Mouse (Mus musculus) midbrain, postnatal 0 days (tissue): Measurements from ENCODE around the gene Ift43. TPM values are rescaled to one million over a fixed set of nuclear protein-coding genes. Genes with fewer than 3 reads are reported as not detected.

Experiments
- ATAC-seq: fragments of 200-750 bp; cut with Nextera tagmentation; 2 replicates; pipeline ENCODE4 v1.8.0; 2017; ENCODE audit warnings: moderate number of reproducible peaks, mild to moderate bottlenecking, moderate TSS enrichment, moderate library complexity; ENCODE audit not compliant: low FRiP score
- DNase-seq: peaks from one replicate; pipeline ENCODE4 v3.0.0-alpha.2; 2015; ENCODE audit warnings: low spot score
- H3K27ac ChIP-seq: fragments of 300-500 bp; sonication (generic); 2 replicates; pipeline ENCODE4 v1.5.1; 2014; ENCODE audit warnings: low read depth, mild to moderate bottlenecking, low read length, mixed read lengths
- H3K27me3 ChIP-seq: fragments of 300-500 bp; sonication (generic); 2 replicates; pipeline ENCODE4 v1.6.1; 2014; ENCODE audit warnings: low read length, control low read depth, mixed read lengths; ENCODE audit not compliant: insufficient read depth
- H3K36me3 ChIP-seq: fragments of 300-500 bp; sonication (generic); 2 replicates; pipeline ENCODE4 v1.6.1; 2014; ENCODE audit warnings: low read length, control low read depth, mixed read lengths; ENCODE audit not compliant: insufficient read depth
- H3K4me1 ChIP-seq: fragments of 300-500 bp; sonication (generic); 2 replicates; pipeline ENCODE4 v1.6.1; 2014; ENCODE audit warnings: mild to moderate bottlenecking, control low read depth, antibody characterized with exemption, low read length, mixed read lengths; ENCODE audit not compliant: insufficient read depth
- H3K4me2 ChIP-seq: fragments of 300-500 bp; sonication (generic); 2 replicates; pipeline ENCODE4 v1.6.1; 2014; ENCODE audit warnings: low read depth, mild to moderate bottlenecking, low read length, mixed read lengths; ENCODE audit not compliant: poor library complexity, severe bottlenecking
- H3K4me3 ChIP-seq: fragments of 300-500 bp; sonication (generic); 2 replicates; pipeline ENCODE4 v1.5.1; 2014; ENCODE audit warnings: low read depth, mild to moderate bottlenecking, low read length, moderate library complexity
- H3K9ac ChIP-seq: fragments of 300-500 bp; sonication (generic); replicated peaks from 2 replicates; pipeline ENCODE4 v1.6.1; 2014; ENCODE audit warnings: mild to moderate bottlenecking, low read length, moderate library complexity, mixed read lengths; ENCODE audit not compliant: poor library complexity, severe bottlenecking
- H3K9me3 ChIP-seq: fragments of 300-500 bp; sonication (generic); 2 replicates; pipeline ENCODE4 v1.6.1; 2016; ENCODE audit warnings: low read length, control low read depth
- CTCF ChIP-seq: IDR thresholded peaks from 2 replicates; pipeline ENCODE4 v1.5.1; 2016; ENCODE audit warnings: antibody characterized with exemption, mild to moderate bottlenecking
- WGBS: fragments of 180-500 bp; shearing (Covaris S2); extraction: QIAGEN DNeasy Blood & Tissue Kit; methylation state at CpG from one replicate; pipeline ENCODE4 v1.1.7; 2014; 5-methylcytosine and 5-hydroxymethylcytosine counted together
- polyA plus RNA-seq: library from polyadenylated mRNA; unstranded; fragments of >200 nt; fragmentation: Nextera tagmentation; extraction: Ambion mirVana; gene quantifications from 2 replicates; pipeline ENCODE4 v1.2.1, GENCODE M21; 2015
- total RNA-seq: library from RNA; depleted of rRNA; stranded (reverse); fragments of >200 nt; gene quantifications from 2 replicates; pipeline ENCODE4 v1.2.3, GENCODE M21; 2014

Ift43 gene
- total and polyA plus RNA-seq, 2 experiments from 2014 or later: 11.9 to 29.7 TPM

GRCm38 (mm10) chr12:86055306-86055705 is 27.0 kb upstream of the Ift43 start:
- H3K4me3 ChIP-seq: no peak overlapping the region
- H3K4me1 ChIP-seq: no peaks in the 10 kb centered on the region
- 0 out of 2 replicates have a peak, but pooled peaks cover 3% of the 10 kb centered on the region for H3K36me3 ChIP-seq
- no peak for ATAC-seq
- 95% methylated on average over 2 of the region's 2 CpGs for WGBS
- H3K4me2 ChIP-seq: no peak overlapping the region
- no peaks in the 10 kb centered on the region for H3K9me3 ChIP-seq
- DNase-seq: no peak
- no peak for TF ChIP-seq CTCF
- no peak overlapping the region for H3K9ac ChIP-seq
- H3K27ac ChIP-seq: no peak overlapping the region
- no peaks in the 10 kb centered on the region for H3K27me3 ChIP-seq

GRCm38 (mm10) chr12:86056976-86057375 is 25.4 kb upstream of the Ift43 start:
- H3K4me1 ChIP-seq: no peaks in the 10 kb centered on the region
- H3K27me3 ChIP-seq: no peaks in the 10 kb centered on the region
- 93% methylated on average over 8 of the region's 8 CpGs for WGBS
- H3K9me3 ChIP-seq: no peaks in the 10 kb centered on the region
- no peak for TF ChIP-seq CTCF
- H3K27ac ChIP-seq: no peak overlapping the region
- H3K4me2 ChIP-seq: no peak overlapping the region
- DNase-seq (no peak), ATAC-seq (no peak)
- H3K9ac ChIP-seq: no peak overlapping the region
- no peak overlapping the region for H3K4me3 ChIP-seq
- H3K36me3 ChIP-seq: 0 out of 2 replicates have a peak, but pooled peaks cover 3% of the 10 kb centered on the region

- H3K27ac ChIP-seq: no peak overlapping the region
- H3K9ac ChIP-seq: no peak overlapping the region
- DNase-seq: no peak
- no peaks in the 10 kb centered on the region for H3K27me3 ChIP-seq
- no peak overlapping the region for H3K4me3 ChIP-seq
- H3K4me2 ChIP-seq: no peak overlapping the region
- H3K4me1 ChIP-seq: no peaks in the 10 kb centered on the region
- WGBS: 81% methylated on average over 8 of the region's 8 CpGs
- no peak for ATAC-seq
- no peaks in the 10 kb centered on the region for H3K9me3 ChIP-seq
- TF ChIP-seq CTCF: no peak
- 0 out of 2 replicates have a peak, but pooled peaks cover 3% of the 10 kb centered on the region for H3K36me3 ChIP-seq
Observed at GRCm38 (mm10) chr12:86057516-86057915, 24.8 kb upstream of the Ift43 start.

GRCm38 (mm10) chr12:86059341-86059740 is 23.0 kb upstream of the Ift43 start:
- Histone ChIP-seq H3K9ac (no peak overlapping the region), H3K36me3 (0 out of 2 replicates have a peak, but pooled peaks cover 3% of the 10 kb centered on the region), H3K27ac (no peak overlapping the region), H3K4me1 (no peaks in the 10 kb centered on the region), H3K4me3 (no peak overlapping the region), H3K4me2 (no peak overlapping the region), H3K9me3 (no peaks in the 10 kb centered on the region), H3K27me3 (no peaks in the 10 kb centered on the region)
- TF ChIP-seq CTCF: no peak
- 85% methylated on average over 6 of the region's 6 CpGs for WGBS
- DNase-seq: no peak
- no peak for ATAC-seq

- DNase-seq (no peak), ATAC-seq (no peak)
- Histone ChIP-seq H3K27ac (no peak overlapping the region), H3K4me2 (no peak overlapping the region), H3K36me3 (no peaks in the 10 kb centered on the region), H3K27me3 (no peaks in the 10 kb centered on the region), H3K9ac (no peak overlapping the region), H3K9me3 (no peaks in the 10 kb centered on the region), H3K4me3 (no peak overlapping the region), H3K4me1 (no peaks in the 10 kb centered on the region)
- no peak for TF ChIP-seq CTCF
Observed at GRCm38 (mm10) chr12:86064796-86065195, 17.5 kb upstream of the Ift43 start.

- no peak overlapping the region for H3K9ac ChIP-seq
- H3K4me3 ChIP-seq: no peak overlapping the region
- DNase-seq: peak; percentile 41
- H3K9me3 ChIP-seq: no peaks in the 10 kb centered on the region
- no peaks in the 10 kb centered on the region for H3K36me3 ChIP-seq
- ATAC-seq: no peak
- H3K4me1 ChIP-seq: no peaks in the 10 kb centered on the region
- no peak overlapping the region for H3K27ac ChIP-seq
- 64% methylated on average over 6 of the region's 6 CpGs for WGBS
- H3K4me2 ChIP-seq: no peak overlapping the region
- H3K27me3 ChIP-seq: peaks cover 9% of the 10 kb centered on the region; the same call in 1 of the 2 replicates
- TF ChIP-seq CTCF: no peak
Observed at GRCm38 (mm10) chr12:86071432-86071831, 10.9 kb upstream of the Ift43 start.
